Mouse (Mus musculus) layer of hippocampus, postnatal 10 days (tissue): ENCODE results near the gene Olfr1293-ps. TPM values are rescaled to one million over a fixed set of nuclear protein-coding genes. Genes with fewer than 3 reads are reported as not detected.

Experiments used
- DNase-seq, 2 experiments: peaks; one replicate each; pipeline ENCODE4 v3.0.0; 2021; ENCODE audit warnings: low spot score in 2 of 2
- long read RNA-seq: library from polyadenylated mRNA; stranded (forward); transcript quantifications from one replicate; pipeline ENCODE4 v2.0.0, GENCODE M21; 2023
- total RNA-seq, 2 experiments: library from RNA; stranded (reverse); gene quantifications; 2 replicates each; pipeline ENCODE4 v1.2.3; 2021

Gene Olfr1293-ps
- total RNA-seq = not detected
- long read RNA-seq = 0 reads

DNA sequence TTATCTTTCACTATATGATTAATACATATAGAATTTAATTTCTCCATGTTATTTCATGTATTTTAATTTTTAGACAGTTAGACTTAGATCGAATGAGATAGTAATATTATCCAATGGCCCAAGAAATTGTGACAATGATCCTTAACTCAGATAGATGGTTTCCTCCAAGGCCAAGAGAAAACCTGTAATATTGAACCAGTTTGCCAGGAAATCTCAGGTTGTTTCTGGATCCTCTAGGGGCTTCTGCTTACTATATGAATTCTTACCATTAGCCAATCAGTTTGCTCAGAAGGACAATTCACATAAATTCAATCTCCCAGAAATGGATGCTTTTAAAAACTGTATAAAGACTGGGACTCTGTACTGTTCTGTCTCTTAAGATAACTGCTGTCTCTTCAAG lies at the start of gene Olfr1293-ps:
Gene Olfr1293-ps (plus strand): TSS at position 301 of the 400 bp plus-strand sequence.
- no peak for DNase-seq

DNA sequence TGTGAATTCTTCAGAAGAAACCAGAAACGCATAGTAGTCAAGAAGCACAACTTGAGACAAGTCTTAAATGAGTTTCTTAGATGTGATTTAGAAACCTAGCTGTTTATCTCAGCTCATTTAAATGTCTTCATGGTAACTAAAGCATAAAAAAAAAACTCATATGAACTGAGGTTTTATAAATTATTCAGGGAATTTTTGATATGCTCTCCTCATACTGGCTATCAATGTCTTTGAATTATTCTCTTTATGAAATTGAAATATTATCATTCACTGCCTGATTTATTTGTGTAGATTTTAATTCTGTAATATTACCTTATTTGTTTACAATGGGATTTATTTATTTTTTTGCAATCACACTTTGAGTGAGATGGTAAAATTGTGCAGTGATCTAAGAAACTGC lies 44.5 kb upstream of the Olfr1293-ps start, which contains the start of gene Olfr1289:
Gene Olfr1289 (plus strand): TSS at position 301 of the 400 bp plus-strand sequence.
- DNase-seq = no peak

DNA sequence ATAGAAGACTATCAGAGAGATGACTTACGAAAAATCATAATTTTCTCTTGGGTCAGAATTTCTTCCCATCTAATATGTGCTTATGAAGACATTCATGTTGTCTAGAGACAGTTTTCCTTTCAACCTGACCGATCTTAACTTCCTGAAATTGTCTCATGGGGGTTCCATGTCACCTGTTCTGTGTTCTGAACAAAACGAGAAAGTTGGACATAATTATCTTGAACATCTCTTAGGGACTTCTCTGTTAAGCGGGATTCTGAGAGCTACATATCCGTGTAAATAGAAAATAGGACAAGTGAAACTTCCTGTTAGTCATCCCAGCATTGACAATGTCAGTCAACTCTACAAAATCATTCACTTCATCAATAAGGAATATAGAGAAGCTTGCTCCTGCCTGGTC lies 31.3 kb upstream of the Olfr1293-ps start, which contains the start of gene Olfr1290:
Gene Olfr1290 (minus strand): TSS at position 101 of the 400 bp plus-strand sequence.
- no peak for DNase-seq

- DNase-seq = no peak
These were observed 28.1 kb upstream of the Olfr1293-ps start, which contains the start of gene Olfr1291-ps1 for GRCm38 (mm10) chr2:111496880-111497279. TSS of gene Olfr1291-ps1 (plus strand) at chr2:111497180.

GRCm38 (mm10) chr2:111517451-111517850 lies 7.6 kb upstream of the Olfr1293-ps start:
- no peak for DNase-seq

- no peak for DNase-seq
These were observed 15.2 kb downstream of the Olfr1293-ps start, which contains the start of gene Olfr1294 for GRCm38 (mm10) chr2:111540191-111540590. TSS of gene Olfr1294 (minus strand) at chr2:111540291.

GRCm38 (mm10) chr2:111569581-111569980 lies 44.6 kb downstream of the Olfr1293-ps start, which contains the start of gene Olfr1295:
TSS of gene Olfr1295 (minus strand) at chr2:111569681.
- DNase-seq = no peak

Other genes with a start within 250 kb of the Olfr1293-ps start
- gene Olfr1278, start 235.1 kb upstream of the Olfr1293-ps start, total RNA-seq = not detected
- not detected for gene Olfr1279, start 224.6 kb upstream of the Olfr1293-ps start, total RNA-seq
- not detected for gene Olfr1280, start 211.2 kb upstream of the Olfr1293-ps start, total RNA-seq
- not detected for gene Olfr1281, start 198.7 kb upstream of the Olfr1293-ps start, total RNA-seq
- gene Olfr1282, start 189.1 kb upstream of the Olfr1293-ps start, total RNA-seq = not detected
- not detected for gene Olfr1283, start 158.4 kb upstream of the Olfr1293-ps start, total RNA-seq
- gene Olfr1284, start 149.7 kb upstream of the Olfr1293-ps start, total RNA-seq = not detected
- not detected for gene Olfr1286, start 102.1 kb upstream of the Olfr1293-ps start, total RNA-seq
- not detected for gene Olfr1287, start 76.1 kb upstream of the Olfr1293-ps start, total RNA-seq
- gene Olfr1288, start 51.1 kb upstream of the Olfr1293-ps start, total RNA-seq = not detected
- not detected for gene Olfr1289, start 44.4 kb upstream of the Olfr1293-ps start, total RNA-seq
- gene Olfr1290, start 31.4 kb upstream of the Olfr1293-ps start, total RNA-seq = not detected
- not detected for gene Olfr1291-ps1, start 28.0 kb upstream of the Olfr1293-ps start, total RNA-seq
- not detected for gene Olfr1294, start 15.1 kb downstream of the Olfr1293-ps start, total RNA-seq
- not detected for gene Olfr1295, start 44.5 kb downstream of the Olfr1293-ps start, total RNA-seq
- not detected for gene Olfr1297, start 101.3 kb downstream of the Olfr1293-ps start, total RNA-seq
- not detected for gene Olfr1298, start 124.0 kb downstream of the Olfr1293-ps start, total RNA-seq
- gene Olfr1299, start 136.2 kb downstream of the Olfr1293-ps start, total RNA-seq = not detected
- not detected for gene Olfr1301, start 225.8 kb downstream of the Olfr1293-ps start, total RNA-seq